Mouse (Mus musculus): ENCODE results near the gene Sardh.

GRCm38 (mm10) chr2:27162656-27163055 is 85.5 kb downstream of the Sardh start:
- TF ChIP-seq POLR2A (IDR thresholded peaks at IDR 0.05; ENCODE audit: borderline replicate concordance, control insufficient read depth, low read depth, low read length) (no peak), CTCF (IDR thresholded peaks at IDR 0.05; ENCODE audit: control insufficient read depth, insufficient read depth, low read length) (no peak)

All from bone marrow, adult 2 months (tissue).